Mouse (Mus musculus) kidney, adult 9 months (tissue): ENCODE data around the gene Cenps.
"Not testable (repeated sequence)": the region's sequence is repeated elsewhere in the genome, so short reads cannot be mapped to it uniquely, and the experiment has no call there.

Experiments used
- DNase-seq: peaks from one replicate; pipeline ENCODE4 v3.0.0; 2022

The Cenps gene

DNA sequence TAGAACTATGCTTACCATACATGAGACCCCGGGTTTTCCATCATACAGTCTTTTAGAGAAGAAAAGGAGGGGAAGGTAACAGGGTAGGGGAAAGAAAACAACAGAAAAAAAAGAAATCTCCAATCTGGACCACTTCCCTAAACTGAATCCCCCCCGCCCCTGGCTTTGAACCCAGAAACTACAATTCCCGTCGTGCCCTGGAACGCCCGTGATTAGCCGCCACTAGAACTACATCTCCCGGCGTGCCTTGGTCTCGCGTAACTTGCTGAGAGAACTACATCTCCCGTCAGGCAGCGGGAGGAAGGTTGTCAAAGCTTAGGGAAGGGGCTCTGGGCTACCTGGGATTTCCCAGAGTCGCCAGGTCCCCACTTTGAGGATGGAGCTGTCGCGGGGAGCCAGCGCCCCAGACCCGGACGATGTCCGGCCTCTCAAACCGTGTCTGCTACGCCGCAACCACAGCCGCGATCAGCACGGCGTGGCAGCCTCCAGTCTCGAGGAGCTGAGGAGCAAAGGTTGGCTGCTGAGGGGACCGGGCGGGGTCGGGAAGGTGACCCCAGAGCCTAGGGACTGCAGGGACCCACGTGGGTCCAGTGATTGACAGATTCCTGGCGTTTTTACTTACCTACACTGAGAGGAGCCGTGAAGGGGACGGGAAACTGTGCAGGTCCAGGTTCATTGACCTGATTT lies 33.4 kb downstream of the Cenps start, which contains the start of gene Dffa:
Gene Dffa, plus strand, starts transcription at position 272 of the 687 bp plus-strand sequence.
- peak; percentile 95 for DNase-seq

DNA sequence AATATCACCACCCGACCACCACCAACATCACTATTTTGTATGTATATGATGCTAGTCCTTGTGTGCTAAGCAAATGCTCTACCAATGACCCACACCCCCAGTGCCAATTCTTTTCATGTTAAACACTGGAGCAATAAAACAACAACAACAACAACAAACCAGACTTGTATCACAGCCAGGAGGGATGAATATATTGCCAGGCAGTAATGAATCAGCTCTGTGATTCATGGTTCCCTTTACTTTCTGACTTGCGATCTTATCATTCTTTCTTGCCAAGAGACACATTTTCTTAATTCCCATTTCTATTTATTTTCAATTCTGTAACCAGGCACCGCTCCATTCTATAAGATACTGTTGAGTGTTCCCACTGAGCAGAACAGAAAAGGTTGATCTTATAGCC lies 36.0 kb downstream of the Cenps start:
- no peak for DNase-seq

- DNase-seq = not testable (repeated sequence)
These were observed 37.0 kb downstream of the Cenps start for GRCm38 (mm10) chr4:149100449-149100848.

GRCm38 (mm10) chr4:149099369-149100017 lies 37.9 kb downstream of the Cenps start, which contains the start of gene Pex14:
Gene Pex14, minus strand, starts transcription at chr4:149099876.
- peak; percentile 94 for DNase-seq

- no peak for DNase-seq
These were observed 38.9 kb downstream of the Cenps start for GRCm38 (mm10) chr4:149098571-149098970.

GRCm38 (mm10) chr4:149097956-149098355 lies 39.5 kb downstream of the Cenps start:
- peak; percentile 56 for DNase-seq

DNA sequence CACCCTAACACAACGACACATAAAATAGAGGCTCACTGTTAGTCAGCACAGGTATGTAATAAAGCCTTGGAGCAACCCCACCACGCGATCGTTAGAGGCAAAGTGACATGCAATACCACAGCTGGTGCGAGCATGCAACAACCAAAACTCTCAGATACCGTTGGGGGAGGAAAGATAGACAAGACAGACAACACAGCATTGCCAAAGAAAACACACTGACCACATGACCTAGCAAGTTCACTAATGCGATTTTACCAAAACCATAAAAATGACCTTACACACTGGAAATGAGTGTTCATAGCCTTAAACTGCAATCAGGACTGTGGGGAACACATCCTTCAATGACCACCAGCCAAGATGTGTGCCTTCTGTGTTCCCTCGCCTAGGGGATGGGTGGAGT lies 46.1 kb downstream of the Cenps start:
- DNase-seq = no peak

- DNase-seq = no peak
These were observed 52.0 kb downstream of the Cenps start for GRCm38 (mm10) chr4:149085381-149085780.

GRCm38 (mm10) chr4:149081528-149081927 lies 55.9 kb downstream of the Cenps start:
- DNase-seq = peak; percentile 94

GRCm38 (mm10) chr4:149080111-149080510 lies 57.3 kb downstream of the Cenps start:
- no peak for DNase-seq

DNA sequence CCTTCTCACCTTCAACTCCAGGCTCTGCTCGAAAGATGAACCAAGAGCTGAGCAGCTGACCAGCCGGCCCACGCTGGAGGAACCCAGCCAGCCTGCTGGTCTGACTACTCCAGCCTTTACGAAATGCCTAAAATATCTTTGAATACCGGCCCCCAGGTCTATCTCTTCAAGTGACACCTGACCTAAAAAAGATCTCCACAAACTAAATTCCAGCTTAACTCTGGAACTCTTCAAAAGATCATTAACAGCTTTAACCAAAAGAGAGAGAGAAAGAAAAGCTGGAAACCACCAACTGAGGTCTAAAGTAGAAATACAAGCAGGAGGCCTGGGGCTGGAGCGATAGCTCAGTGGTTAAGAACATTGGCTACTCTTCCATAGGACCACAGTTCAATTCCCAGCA lies 57.8 kb downstream of the Cenps start:
- peak; percentile 59 for DNase-seq

DNA sequence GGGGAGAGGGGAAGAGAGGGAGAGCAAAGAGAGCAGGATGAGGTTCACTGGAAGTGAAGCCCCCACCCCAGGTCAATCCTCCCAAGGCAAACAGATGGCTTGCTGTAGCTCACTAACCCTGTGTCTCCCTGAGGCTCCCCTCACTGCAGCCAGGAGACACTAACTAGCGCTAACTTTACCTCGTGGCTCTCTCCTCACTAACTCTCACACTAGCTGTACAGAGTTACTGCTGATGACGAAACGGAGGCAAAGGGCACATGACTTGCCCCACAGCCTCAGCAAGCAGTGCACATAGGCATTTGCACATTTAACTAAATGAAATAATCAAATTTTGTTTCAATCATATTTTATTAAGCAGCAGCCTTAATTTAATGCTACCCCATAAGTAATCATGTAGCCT lies 59.2 kb downstream of the Cenps start:
- DNase-seq = peak; percentile 54
